Mouse (Mus musculus) gastrocnemius, adult 2 months (tissue): Measurements from ENCODE around the gene Nphp3. TPM values are rescaled to one million over a fixed set of nuclear protein-coding genes. Genes with fewer than 3 reads are reported as not detected.

Experiments used
- DNase-seq: peaks from one replicate; pipeline ENCODE4 v3.0.0; 2022
- H3K27ac ChIP-seq: fragments of 200-600 bp; 2 replicates; pipeline ENCODE4 v1.8.1; 2022; ENCODE audit warnings: mild to moderate bottlenecking
- H3K4me3 ChIP-seq: fragments of 200-600 bp; 2 replicates; pipeline ENCODE4 v1.8.1; 2022; ENCODE audit warnings: mild to moderate bottlenecking, moderate library complexity
- CTCF ChIP-seq: fragments of 200-600 bp; IDR thresholded peaks from 2 replicates; pipeline ENCODE4 v1.8.1; 2022; ENCODE audit warnings: antibody characterized with exemption, mild to moderate bottlenecking, moderate library complexity
- intact Hi-C: fragments of 180-260 bp; cut with DNase I; formaldehyde crosslinking; loops from one replicate; pipeline ENCODE4 v1.15.1; 2025
- long read RNA-seq, 2 experiments: library from polyadenylated mRNA; stranded (forward); transcript quantifications; one replicate each; pipeline ENCODE4 v2.0.0; 2021
- total RNA-seq, 2 experiments: library from RNA; stranded (reverse); gene quantifications; 2 replicates each; pipeline ENCODE4 v1.2.3; 2021

The Nphp3 gene
- 1 to 10 TPM in 1 of 2 experiments, under 1 TPM in 1; 0.89 to 1.1 TPM for total RNA-seq
- long read RNA-seq, experiment 1: 0 reads
- long read RNA-seq, experiment 2: 0 reads

- peak; percentile 99 for DNase-seq
- peak; percentile 23 for TF ChIP-seq CTCF
- intact Hi-C loops: loop anchor here (10.0 kb wide), 1 partner anchor 637 kb away; the partner anchor contains the start of gene Cdv3
- peak within 1 kb of the TSS; percentile 89 for H3K27ac ChIP-seq
- H3K4me3 ChIP-seq: peak within 1 kb of the TSS; percentile 75
Measured at GRCm38 (mm10) chr9:104001921-104002859, at the start of gene Nphp3. TSS of gene Nphp3 (plus strand) at chr9:104002544.

DNA sequence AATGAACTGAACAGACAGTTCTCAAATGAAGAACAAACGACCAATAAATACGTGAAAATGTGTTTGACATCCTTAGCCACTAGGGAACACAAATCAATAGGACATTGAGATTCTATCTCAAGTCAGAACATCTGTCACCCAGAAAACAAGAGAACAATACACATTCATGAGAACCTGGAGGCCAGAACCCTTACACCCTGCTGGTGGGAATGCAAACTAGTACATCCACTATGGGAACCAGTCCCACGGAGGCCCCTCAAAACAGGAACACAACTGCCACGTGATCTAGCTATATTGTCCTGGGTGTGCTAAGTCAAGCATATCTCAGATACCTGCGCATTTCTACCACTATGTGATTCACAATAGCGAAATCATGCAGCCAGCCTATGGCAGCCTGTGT, 43.6 kb upstream of the Nphp3 start:
- no peak for TF ChIP-seq CTCF
- H3K4me3 ChIP-seq: no peak overlapping the region
- no peak overlapping the region for H3K27ac ChIP-seq
- intact Hi-C loops: no loop called here
- no peak for DNase-seq

- no peak overlapping the region for H3K4me3 ChIP-seq
- no peak for DNase-seq
- intact Hi-C loops: no loop called here
- no peak overlapping the region for H3K27ac ChIP-seq
- TF ChIP-seq CTCF: no peak
Measured at GRCm38 (mm10) chr9:103959989-103960388, 42.4 kb upstream of the Nphp3 start.

DNA sequence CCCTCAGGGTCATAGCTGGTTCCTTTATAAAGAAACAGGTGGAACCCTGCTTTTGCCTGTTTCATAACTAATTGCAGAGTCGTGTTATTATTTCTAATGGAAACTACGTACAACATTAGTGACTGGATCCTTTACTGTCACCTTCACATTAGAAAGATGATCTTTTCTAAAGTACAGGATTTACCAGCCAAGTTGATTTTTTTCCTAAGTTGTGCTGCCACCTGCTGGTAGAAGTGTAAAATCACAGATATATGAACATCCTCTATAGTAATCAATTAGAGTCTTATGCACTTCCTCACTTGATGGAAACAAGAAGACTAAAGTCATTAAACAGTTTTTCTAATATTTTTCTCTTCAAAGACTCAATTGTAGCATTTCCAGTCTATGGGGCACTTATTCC, 5.8 kb upstream of the Nphp3 start:
- H3K4me3 ChIP-seq: no peak overlapping the region
- TF ChIP-seq CTCF: peak; percentile 72
- no peak overlapping the region for H3K27ac ChIP-seq
- intact Hi-C loops: loop anchor here (2.0 to 5.0 kb wide), 3 partner anchors 239 to 502 kb away; no protein-coding TSS in a partner anchor
- no peak for DNase-seq

DNA sequence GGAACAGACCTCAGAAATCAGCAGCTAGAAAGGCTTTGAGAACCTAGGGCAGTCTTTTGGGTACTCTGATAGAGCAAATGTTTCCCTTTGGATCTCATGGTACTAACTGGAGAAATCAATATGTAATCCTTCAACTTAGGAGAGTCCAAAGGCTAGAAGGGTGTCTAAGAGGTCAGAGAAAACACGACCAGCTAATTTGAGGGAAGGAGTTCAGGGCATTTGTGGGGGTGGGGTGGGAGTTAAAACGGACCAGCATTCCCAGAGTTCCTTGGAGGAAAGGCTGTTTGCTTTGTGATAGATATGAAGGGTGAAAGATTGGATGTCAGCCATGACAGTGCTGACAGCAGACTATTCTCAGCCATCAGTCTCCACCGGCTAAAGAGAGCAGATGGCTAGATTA, 1.7 kb upstream of the Nphp3 start:
- Histone ChIP-seq H3K27ac (no peak overlapping the region), H3K4me3 (no peak overlapping the region)
- no peak for DNase-seq
- intact Hi-C loops: loop anchor here (10.0 kb wide), 1 partner anchor 636 kb away; the partner anchor contains the start of gene Cdv3
- no peak for TF ChIP-seq CTCF

DNA sequence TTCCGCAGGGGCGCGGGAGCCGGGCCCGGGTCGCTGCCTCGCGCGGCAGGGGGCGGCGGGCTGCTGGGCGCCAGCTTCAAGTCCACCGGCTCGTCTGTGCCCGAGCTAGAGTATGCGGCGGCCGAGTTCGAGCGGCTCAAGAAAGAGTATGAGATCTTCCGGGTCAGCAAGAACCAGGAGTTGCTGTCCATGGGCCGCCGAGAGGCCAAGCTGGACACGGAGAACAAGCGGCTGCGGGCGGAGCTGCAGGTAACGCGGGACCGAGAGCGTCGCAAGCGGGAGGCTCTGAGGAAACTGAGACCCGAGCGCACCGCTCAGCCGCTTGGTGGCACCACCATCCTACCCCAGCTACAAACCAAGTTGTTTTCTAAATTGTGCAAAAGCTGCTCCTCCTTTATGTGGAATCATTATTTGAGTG, 578 bp downstream of the Nphp3 start:
- Histone ChIP-seq H3K4me3 (peak overlapping the region; percentile 75), H3K27ac (peak overlapping the region; percentile 88)
- TF ChIP-seq CTCF: peak; percentile 63
- peak; percentile 73 for DNase-seq
- intact Hi-C loops: loop anchor here (10.0 kb wide), 1 partner anchor 638 kb away; the partner anchor contains the start of gene Cdv3

- Histone ChIP-seq H3K4me3 (no peak overlapping the region), H3K27ac (no peak overlapping the region)
- DNase-seq: no peak
- intact Hi-C loops: no loop called here
- TF ChIP-seq CTCF: no peak
Measured at GRCm38 (mm10) chr9:104014526-104014925, 12.2 kb downstream of the Nphp3 start.

- TF ChIP-seq CTCF: no peak
- H3K27ac ChIP-seq: no peak overlapping the region
- DNase-seq: no peak
- intact Hi-C loops: no loop called here
- H3K4me3 ChIP-seq: no peak overlapping the region
Measured at GRCm38 (mm10) chr9:104021026-104021425, 18.7 kb downstream of the Nphp3 start.

- intact Hi-C loops: no loop called here
- TF ChIP-seq CTCF: no peak
- DNase-seq: no peak
Measured at GRCm38 (mm10) chr9:104027186-104027585, 24.8 kb downstream of the Nphp3 start.

GRCm38 (mm10) chr9:104029861-104030260, 27.5 kb downstream of the Nphp3 start:
- no peak for TF ChIP-seq CTCF
- intact Hi-C loops: no loop called here

More at GRCm38 (mm10) chr9:104027186-104027585, 24.8 kb downstream of the Nphp3 start:
- Histone ChIP-seq H3K4me3 (no peak overlapping the region), H3K27ac (no peak overlapping the region)

GRCm38 (mm10) chr9:104034231-104034630, 31.9 kb downstream of the Nphp3 start:
- no peak for TF ChIP-seq CTCF
- intact Hi-C loops: no loop called here

More at GRCm38 (mm10) chr9:104029861-104030260, 27.5 kb downstream of the Nphp3 start:
- no peak for DNase-seq
- Histone ChIP-seq H3K4me3 (no peak overlapping the region), H3K27ac (no peak overlapping the region)

GRCm38 (mm10) chr9:104034718-104035117, 32.4 kb downstream of the Nphp3 start:
- no peak for DNase-seq
- Histone ChIP-seq H3K4me3 (no peak overlapping the region), H3K27ac (no peak overlapping the region)
- no peak for TF ChIP-seq CTCF
- intact Hi-C loops: no loop called here

More at GRCm38 (mm10) chr9:104034231-104034630, 31.9 kb downstream of the Nphp3 start:
- no peak for DNase-seq
- no peak overlapping the region for H3K27ac ChIP-seq
- H3K4me3 ChIP-seq: no peak overlapping the region
